Mouse (Mus musculus) E14TG2a.4 (cell line): ENCODE data around the gene Ubqln1.

ENCODE experiments used
- CTCF ChIP-seq: conservative IDR thresholded peaks from 2 replicates; pipeline ENCODE4 v1.5.1; 2014; ENCODE audit warnings: low read length
- POU5F1 ChIP-seq: IDR thresholded peaks from 2 replicates; pipeline ENCODE4 v1.6.1; 2014; ENCODE audit warnings: low read length, borderline replicate concordance

- no peak for TF ChIP-seq CTCF
- TF ChIP-seq POU5F1 = no peak
Observed at GRCm38 (mm10) chr13:58177511-58178208, 37.8 kb downstream of the Ubqln1 start.
